Mouse (Mus musculus) gastrocnemius, adult 8-10 months (tissue): ENCODE data around the gene C1qtnf2. TPM values are rescaled to one million over a fixed set of nuclear protein-coding genes. Genes with fewer than 3 reads are reported as not detected.

ENCODE experiments used
- DNase-seq, 2 experiments: peaks; one replicate each; pipeline ENCODE4 v3.0.0; 2022; ENCODE audit warnings: low spot score in 2 of 2
- total RNA-seq, 4 experiments: library from RNA; stranded (reverse); gene quantifications; 2 replicates each; pipeline ENCODE4 v1.2.4; 2022

C1qtnf2 gene
- total RNA-seq, 4 experiments from 2014 or later = 1.2 to 2.1 (median 1.8) TPM

DNA sequence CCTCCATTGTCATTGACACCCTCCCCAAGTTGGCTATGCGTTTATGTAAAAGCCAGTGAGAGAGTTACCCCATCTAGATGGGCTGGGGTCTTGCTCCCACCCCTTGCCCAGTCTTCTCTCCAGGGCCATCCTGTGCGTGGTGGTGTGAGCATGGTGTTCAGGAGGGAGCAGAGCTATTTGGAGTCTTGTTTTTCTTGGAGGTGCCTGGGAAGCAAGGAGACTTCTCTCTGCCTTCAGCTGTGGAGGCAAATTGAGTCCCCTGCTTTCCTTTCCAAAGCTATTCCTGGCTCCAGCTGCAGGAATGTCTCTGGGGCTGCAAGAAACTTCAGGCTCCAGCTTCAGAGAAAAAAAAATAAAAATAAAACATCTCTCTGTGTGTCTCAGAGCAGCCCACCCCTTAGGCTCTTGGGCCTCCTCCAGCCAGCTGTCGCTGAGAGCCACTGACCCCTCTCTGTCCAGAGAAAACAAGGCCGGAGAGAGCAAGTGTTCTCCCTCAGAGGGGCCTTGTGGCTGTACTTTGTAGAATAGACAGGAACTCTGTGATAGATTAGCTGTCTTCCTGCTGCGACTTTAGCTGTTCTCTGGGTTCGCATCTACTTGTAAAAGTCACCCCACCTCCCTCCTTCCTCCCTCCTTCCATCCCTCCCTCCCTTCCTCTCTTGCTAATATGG lies 9.2 kb downstream of the C1qtnf2 start:
- peak in 1 of 2 experiments; percentile 38 for DNase-seq

DNA sequence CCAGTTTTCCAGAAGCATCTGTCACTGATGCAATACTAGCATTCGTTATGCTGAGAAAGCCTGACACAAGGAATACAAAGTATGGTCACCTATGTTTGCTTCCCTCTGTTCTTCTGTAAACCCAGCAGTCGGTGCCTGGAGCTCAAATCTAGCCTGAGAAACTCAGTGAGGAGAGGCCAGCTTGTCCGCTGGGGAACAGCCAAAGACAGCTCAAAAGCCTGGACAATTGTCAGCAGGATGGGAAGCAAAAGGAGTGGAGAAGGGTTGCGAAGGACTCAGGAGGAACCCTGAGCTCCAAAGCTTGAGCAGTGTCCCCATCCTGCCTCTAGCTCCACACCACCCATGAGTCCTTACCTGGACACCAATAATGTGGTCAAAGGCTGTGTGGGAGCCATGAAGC lies 10.0 kb downstream of the C1qtnf2 start:
- DNase-seq = no peak

DNA sequence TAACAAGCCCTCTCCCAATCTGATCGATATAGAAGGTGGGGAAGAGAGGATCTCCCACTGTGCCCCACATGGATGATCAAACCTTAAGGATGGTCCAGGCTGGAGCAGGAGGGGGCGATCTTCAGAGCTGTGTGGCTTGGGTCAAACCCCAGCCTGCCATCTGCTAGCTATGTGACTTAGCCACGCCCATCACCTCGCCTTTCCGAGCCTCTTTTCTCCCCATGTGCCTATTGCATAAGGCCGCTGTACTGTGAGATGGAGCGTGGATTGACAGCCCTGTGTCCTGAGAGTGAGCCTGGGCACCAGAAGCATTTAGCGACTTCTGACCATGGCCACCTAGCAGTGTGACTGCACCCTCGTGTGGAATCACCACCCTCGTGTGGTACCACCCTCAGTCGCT lies 10.6 kb downstream of the C1qtnf2 start:
- DNase-seq = no peak

DNA sequence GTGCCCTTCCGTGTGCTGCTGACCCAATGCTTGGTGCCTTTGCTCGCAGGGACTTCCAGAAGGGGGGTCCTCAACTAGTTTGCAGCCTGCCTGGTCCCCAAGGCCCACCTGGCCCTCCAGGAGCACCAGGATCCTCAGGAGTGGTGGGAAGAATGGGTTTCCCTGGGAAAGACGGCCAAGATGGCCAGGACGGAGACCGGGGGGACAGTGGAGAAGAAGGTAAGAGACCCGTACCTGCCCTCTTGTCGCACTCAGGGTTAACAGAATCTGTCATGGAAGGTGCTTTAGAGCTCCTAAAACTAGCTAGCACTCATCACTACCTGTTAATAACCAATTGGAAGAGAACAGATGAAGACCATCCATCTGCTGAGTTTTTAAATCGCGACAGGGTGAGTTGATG lies 11.8 kb downstream of the C1qtnf2 start:
- DNase-seq = no peak

DNA sequence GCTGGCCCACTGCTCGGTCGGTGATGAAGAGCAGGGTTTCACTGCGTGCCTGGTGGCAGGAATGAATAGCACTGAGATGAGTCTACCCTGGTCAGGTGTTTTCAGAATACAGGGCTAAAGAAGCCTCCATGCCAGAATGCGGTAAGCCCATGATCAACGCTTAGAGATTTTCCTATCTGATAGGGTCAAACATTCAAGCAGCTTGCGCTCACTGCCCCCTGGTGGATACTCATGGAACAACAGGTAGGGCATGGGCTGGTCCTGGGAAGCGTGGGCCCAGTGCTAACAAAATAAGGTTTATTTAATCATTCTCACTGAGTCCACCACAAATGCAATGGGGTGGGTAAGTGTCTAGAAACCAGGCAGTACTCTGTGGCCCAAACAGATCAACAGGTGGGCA lies 18.6 kb downstream of the C1qtnf2 start:
- peak; percentile 53 to 56 for DNase-seq

DNA sequence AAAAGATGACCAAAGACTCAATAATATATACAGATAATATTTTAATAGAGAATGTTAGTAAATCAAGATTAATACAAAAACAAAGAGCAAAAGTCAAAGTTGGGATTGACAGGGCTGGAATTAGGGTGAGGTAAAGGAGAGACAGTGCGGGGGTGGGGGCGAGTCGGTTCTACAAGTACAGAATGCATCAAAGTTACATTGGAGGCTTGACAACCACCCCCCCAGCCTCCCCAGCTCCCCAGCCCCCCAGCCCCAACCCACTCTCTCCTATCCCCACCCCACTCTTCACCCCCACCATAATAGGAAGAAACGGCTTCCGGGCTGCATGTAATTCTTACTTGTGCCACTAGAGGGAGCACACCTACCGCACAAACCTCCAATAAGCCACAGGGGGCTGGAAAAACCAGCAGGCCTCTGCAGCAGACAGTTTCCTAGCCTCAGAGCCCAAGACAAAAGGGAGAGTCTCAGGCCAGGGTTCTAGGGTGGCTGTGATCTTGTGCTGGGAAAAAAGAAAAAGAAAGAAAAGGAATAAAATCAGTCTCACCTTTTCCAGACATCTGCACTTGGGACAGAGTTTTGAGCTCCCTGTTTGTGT lies 19.8 kb downstream of the C1qtnf2 start:
- DNase-seq = peak; percentile 11 to 35

DNA sequence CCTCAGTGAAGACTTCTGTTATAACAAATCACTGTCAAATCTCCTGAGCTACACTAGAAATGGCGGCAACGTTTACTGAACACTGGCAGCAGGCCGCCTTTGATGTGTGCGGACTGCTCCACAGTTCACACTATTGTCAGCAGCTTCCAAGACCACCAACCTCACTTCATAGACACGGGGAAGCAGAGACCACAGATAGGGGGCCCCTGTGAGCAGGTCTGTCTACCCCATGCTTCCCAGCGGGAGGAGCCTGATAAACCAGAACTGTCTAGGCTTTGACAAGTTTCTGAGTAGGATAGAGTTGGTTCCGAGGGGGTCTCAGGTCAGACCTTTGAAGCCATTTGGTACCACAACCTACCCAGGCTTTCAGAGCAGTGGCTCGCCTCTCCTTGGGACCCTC lies 21.0 kb downstream of the C1qtnf2 start:
- DNase-seq = no peak

DNA sequence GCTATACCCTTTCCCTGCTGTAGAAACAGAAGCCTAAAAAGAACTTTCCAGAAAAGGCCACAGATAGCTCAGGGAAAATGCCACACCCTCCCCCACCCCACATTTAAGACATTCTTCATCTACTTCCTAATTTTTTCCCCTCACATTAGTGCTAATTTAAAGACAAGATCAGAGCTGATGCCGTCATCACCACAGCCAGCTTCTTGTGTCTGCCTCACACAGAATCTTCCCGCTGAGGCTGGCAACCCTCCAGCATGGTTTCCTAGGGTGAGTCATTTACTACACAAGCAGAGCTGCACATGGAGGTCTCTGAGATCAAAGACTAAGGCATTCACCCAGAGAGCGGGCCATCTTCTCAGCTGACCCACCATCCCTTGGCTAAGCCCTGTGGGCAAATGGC lies 21.5 kb downstream of the C1qtnf2 start:
- peak; percentile 10 to 17 for DNase-seq

DNA sequence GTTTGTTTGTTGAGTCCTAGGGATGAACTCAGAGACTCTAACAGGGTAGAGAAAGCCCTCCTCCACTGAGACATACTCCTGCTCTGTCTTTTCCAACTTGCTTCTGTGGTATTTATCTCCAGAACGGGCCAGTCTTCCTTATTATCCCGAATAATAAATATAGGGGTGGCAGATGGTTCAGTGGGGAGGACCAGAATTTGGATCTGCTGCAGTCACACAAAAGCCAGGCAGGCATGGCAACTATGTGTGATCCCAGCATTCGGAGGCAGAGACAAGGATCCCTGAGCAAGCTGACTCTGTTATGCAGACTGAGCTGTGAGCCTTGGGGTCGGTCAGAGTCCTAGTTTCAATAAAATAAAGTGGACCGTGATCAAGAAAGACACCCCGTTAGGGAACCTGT lies 27.2 kb downstream of the C1qtnf2 start:
- no peak for DNase-seq

DNA sequence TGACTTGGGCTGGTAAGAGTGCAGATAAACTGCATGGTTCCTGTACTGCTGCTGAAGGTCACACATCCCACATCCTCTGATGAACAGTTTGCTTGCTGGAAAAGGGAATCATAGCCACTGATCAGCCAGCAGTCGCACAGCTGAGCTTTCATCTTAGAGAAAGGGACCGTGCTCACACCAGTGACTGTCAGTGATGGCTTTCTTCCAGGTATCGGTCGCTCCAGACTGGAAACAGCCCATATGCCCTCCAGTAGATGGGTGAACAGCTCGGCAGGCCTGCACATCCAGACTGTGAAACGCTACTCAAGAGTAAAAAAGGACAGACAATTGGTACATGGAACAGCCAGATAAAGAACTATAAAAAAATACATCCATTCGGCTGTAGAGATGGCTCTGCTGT lies 31.1 kb downstream of the C1qtnf2 start:
- DNase-seq = no peak

DNA sequence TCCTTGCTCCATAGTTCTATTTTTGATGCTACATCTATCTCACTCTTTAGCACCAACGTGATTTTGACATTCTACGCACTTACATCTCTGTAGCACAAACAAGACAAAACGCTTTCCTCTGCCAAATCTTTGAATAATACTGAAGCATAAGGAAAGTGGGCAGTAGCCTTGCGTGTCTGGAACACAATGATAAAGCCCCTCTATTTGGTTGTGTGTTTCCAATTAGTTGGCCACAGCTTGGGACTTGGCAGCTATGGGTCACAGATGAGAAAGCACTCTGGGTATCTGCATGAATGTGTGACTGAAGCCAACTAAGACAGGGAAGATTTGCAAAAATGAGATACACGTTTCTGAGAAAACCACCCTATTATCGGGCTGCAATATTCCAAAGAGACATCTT lies 33.9 kb downstream of the C1qtnf2 start:
- no peak for DNase-seq

DNA sequence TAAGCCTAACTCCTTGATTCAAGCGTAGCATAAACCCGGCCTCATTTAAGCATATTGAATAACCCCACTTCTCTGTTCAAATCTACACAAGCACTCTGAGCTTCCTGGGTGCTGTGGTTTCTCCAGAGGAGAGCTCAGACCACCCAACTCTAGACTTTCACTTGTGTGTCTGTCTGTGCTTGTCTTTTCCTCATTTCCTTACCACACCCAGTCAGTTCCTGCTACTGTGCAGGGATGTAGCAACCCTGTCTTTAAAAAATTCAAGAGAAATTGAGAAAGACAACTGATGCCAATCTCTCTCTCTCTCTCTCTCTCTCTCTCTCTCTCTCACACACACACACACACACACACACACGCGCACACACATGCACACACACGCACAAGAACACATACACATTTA lies 35.8 kb downstream of the C1qtnf2 start:
- no peak for DNase-seq

DNA sequence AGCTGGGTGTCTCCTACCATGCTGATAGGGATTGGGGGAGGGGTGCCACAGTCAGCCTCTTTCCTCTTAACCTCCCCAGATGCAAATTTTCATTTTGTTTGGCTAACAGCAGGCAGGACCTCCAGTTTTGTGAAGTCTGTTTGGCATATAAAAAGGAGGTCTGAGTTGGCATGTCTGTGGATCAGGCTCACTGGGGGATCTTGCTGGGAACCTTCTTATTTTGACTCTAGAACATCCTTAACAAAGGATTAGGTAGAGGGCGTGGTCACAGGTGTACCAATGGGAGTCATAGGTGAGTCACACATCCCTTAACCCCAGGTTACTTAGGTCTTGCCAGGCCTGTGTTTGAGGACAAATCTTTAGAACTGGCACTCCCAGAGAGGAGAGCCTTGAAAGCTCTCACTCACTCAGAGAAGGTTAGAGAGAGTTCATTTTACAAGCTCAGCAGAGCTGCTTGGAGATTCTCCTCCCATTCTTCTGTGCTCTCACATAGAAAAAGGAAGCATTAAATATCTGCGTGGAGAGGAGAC lies 38.6 kb downstream of the C1qtnf2 start:
- no peak for DNase-seq

DNA sequence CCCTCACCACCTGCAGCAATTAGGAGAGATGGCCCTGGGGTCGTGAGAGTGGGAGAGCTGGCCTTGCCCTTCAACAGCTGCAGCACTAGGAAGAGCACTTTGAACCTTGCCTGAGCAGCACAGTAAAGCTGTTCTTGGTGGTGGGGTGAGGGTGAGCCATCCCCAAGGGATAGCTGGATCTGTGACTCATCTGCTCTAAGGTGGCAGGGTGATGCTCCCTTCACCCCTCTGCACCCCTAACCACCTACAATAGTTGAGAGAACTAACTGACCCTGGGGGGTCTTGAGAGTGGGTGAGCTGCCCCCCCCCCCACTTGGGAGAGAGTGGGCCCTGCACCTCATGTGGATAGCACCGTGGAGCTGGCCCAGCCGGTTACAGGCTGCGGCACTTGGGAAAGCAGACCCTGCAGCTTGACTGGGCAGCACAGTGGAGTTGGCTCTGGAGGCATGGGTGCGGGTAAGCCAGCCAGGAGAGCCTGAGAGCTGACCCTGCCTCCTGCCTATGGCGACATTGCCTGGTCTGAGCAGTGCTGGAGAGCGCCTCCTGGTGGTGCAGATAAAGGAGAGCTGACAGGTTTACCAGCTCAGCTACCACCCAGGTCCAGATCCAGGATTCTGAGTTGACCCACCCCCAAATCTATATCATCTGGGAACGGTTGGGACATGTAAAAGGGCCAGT lies 42.4 kb downstream of the C1qtnf2 start:
- no peak for DNase-seq

DNA sequence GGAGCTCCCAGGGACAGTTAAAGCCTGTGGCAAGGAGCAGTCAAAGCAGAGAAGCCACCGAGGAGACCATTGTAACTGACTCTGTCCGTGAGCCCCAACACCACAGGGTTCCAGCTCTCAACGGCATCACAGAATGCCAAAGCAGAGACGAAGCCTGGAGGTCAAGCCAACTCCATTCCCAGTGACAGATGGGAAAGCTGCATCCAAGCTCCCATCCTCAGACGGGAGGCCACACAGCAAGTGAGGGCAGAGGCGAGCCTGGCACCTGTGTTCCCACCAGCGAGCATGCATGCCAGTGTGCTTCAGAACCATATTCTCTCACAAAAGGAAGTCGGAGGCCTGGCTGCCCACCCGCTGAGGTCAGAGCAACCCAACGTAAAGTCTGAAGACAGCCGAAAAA lies 43.6 kb downstream of the C1qtnf2 start:
- no peak for DNase-seq

DNA sequence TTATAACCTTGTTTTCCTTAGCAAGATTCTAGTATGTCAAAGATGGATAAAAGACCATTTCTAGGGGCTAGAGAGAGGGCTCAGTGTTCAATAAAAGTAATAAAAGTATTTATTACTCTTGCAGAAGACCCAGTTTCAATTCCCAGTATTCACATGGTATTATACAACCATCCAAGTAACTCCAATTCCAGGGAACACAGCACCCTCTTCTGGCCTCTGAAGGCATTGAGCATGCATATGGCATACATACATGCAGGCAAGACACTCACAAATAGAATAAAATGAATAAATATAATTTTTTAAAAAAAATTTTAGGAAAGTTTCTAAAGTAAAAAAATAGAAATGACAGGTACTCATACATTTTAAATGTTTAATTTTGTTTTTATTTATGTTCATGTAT lies 44.0 kb downstream of the C1qtnf2 start:
- no peak for DNase-seq

DNA sequence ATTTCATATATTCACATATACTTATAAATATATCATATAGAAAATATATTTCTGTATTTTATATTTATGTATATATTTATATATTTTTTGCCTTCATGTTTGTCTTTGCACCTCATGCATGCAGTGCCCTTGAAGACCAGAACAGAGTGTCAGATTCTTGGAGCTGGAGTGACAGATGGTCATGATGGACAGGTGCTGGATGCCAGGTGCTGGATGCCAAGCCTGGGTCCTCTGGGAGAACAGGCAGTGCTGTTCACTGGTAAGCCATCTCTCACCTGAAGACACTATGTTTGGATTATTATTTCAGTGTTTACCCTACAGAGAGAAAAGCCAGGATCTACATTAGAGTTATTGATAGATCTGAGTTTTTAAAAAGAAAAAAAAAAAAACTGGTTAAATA lies 44.7 kb downstream of the C1qtnf2 start:
- DNase-seq = no peak

DNA sequence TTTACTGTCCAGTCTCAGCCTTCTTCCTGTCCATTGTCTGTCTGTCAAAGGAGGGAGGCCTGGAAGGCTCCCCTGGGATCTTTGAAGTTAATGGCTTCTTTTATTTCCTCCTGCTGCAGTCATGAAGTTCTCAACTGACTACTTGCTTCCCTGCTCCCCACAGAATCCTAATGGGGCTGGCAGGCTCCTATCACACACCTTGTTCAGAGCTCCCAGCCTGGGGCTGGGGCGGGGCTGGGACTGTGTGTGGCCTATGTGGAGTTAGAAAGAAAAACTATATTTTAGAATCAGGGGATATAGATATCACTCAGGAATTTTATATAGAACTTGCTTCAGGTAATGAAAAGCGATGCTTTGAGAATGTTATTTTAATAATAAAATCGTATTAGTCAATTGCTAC lies 46.4 kb downstream of the C1qtnf2 start:
- DNase-seq = no peak

DNA sequence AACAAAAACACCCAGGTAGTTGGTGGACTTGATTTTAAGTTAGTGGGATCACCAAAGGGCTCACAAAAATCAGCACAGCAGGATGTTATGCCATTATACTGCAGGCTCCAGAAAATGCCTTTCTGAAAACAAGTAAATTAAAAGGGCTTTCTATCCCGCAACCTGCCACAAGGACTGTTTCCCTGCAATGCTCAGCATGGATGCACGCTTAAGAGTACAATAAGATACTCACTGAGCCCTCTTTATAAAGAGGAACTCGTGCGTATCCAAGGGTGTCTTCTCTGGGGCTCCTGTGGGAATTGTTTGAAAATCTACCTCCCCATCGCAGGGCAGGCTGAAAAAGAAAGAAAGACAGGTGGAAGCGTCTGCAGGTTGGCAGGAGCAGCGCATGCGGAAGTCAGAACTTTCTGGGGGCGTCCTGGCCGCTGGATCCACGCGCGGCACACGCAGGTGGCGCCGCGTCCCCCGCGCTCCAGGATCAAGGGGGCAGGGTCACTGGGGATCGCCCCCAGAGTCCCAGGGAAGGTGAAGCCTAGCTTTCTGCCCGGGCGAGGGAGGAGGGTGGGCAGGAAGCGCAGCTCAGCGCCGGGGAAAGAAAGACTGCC lies 54.1 kb downstream of the C1qtnf2 start:
- DNase-seq = no peak

DNA sequence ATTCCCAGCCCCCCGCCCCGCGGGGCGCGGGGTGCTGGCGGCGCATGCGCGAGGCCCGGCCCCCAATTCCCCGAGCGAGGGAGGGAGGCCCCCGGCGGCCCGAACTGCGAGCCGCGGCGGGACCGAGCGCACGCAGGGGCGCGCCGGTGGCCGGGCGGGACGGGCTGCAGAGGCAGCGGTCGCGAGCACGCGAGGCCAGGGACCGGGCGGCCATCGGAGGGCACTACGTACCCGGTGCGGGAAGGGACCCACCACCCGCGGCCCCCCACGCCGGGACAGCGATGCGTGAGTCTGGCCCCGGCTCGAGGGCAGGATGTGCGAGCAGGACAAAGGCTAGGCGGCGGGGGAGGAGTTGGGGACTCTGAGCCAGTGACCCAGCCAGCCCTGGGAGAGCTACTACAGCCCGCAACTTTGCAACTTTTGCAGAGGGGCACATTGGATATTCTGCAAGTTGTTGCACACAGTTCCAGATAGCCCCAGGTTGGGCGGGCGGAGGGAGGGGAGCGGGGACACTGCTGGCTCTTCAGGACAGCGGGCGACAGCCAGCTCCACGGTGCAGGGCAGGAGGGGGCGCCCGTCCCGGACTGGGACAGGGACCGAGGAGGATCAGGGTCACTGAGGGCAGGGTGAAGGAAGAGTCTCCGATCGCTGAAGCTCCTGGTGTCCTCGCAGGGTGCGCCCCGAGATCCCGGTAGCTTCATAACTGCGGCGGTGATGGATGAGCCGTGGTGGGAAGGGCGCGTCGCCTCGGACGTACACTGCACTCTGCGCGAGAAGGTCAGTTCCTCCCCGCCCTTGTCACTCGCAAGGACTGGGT lies 54.8 kb downstream of the C1qtnf2 start, which contains the start of gene Ccnjl:
Gene Ccnjl (plus strand): TSS at position 102 of the 817 bp plus-strand sequence.
- no peak for DNase-seq

DNA sequence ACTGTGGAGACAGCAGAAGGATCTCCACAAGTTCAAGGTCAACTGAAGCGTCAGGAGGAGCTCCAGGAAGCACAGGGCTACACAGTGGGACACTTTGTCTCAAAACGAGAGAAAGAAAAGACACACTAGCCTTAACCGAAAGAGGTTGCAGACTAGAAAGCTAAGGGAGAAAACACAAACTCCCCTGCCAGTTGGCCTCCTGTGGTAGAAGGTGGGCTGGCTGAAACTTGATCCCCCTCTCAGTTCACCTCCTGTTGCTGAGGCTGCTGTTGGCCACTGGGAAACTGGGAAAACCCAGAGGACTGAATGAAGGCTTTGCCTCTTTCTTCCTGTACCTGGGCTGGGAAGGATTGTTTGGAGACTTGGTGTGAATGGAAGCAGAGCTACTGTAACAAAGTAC lies 56.0 kb downstream of the C1qtnf2 start:
- DNase-seq = no peak
